12 mouse cellular contexts compared by ENCODE assay signal in the genomic region with DNA sequence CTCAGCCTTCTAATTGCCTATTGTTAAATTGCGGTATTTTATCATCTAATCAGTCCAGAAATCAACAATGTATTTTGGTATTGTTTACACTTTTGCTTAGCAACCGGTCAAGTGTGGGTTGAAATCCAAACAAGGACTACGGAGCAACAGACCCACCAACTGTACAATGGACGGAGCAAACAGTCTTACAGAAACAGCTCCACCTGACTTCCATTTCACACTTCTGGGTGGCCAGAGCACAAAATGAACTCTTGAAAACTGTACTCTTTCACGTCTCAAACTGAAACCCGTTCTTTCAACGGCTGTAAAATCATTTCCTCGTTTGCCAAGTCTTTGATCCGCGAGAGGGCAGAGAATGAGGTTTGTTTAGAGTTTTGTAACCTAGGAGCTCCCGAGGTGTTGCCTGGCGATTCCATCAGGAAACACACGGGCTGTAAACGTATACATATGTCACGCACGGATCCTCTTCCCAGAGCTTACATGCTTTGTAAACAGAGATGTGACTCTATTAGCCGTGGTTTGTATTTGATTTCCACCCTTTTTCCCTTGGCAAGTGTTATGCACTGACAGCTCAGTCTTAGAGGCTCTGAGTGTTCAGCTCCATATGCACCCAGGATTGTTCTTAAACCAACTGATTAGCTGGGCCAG.
DNase-seq lines count a peak whose midpoint lies in the region; ATAC-seq and TF ChIP-seq lines count a peak whose summit lies in the region.
"Had no signal": no experiment of that assay in that cellular context is flagged by ENCODE, and none has a peak within 500 bp of the region (broad histone marks: within the 10 kb centered on the region; RNA-seq: fewer than 3 reads in every experiment).

No protein-coding gene starts in this region.

- peak overlapping the region; percentile 40 for H3K4me2 ChIP-seq in kidney, postnatal 0 days (ENCODE audit: low read length)
- peak overlapping the region; percentile 41 for H3K4me2 ChIP-seq in intestine, embryonic 15.5 days (replicated peaks)
- H3K4me2 ChIP-seq: hindbrain, embryonic 15.5 days had no signal

- TF ChIP-seq CTCF in kidney, postnatal 0 days (IDR thresholded peaks at IDR 0.05; ENCODE audit: low read depth), result no peak
- TF ChIP-seq CTCF in cerebellum, adult 2 months (IDR thresholded peaks at IDR 0.05; ENCODE audit: borderline replicate concordance, insufficient read depth, low read depth, low read length), result no peak

- no peak for TF ChIP-seq POLR2A in cerebellum, adult 2 months (IDR thresholded peaks at IDR 0.05; ENCODE audit: borderline replicate concordance, insufficient read depth, low read length)

- H3K27ac ChIP-seq in kidney, postnatal 0 days, result no peak overlapping the region
- H3K27ac ChIP-seq in intestine, embryonic 15.5 days, result no peak overlapping the region
- no peak overlapping the region for H3K27ac ChIP-seq in cerebellum, adult 2 months (ENCODE audit: insufficient read depth, low read length)
- H3K27ac ChIP-seq: hindbrain, embryonic 15.5 days; midbrain, embryonic 10.5 days had no signal

- H3K9ac ChIP-seq in kidney, postnatal 0 days (ENCODE audit: low read depth, low read length), result no peak overlapping the region
- H3K9ac ChIP-seq in intestine, embryonic 15.5 days, result no peak overlapping the region
- H3K9ac ChIP-seq: hindbrain, embryonic 15.5 days had no signal

- 21% methylated on average over 17 of the region's 17 CpGs for WGBS in kidney, postnatal 0 days
- 15% methylated on average over 17 of the region's 17 CpGs for WGBS in intestine, embryonic 15.5 days
- WGBS in cerebellum, adult 2 months, result 42% methylated on average over 17 of the region's 17 CpGs

- no peaks in the 10 kb centered on the region for H3K4me1 ChIP-seq in kidney, postnatal 0 days (replicated peaks; ENCODE audit: insufficient read depth, low read length)
- H3K4me1 ChIP-seq in intestine, embryonic 15.5 days (replicated peaks), result no peaks in the 10 kb centered on the region
- H3K4me1 ChIP-seq in cerebellum, adult 2 months (ENCODE audit: control insufficient read depth, insufficient read depth, low read length), result no peaks in the 10 kb centered on the region
- H3K4me1 ChIP-seq: hindbrain, embryonic 15.5 days had no signal

- DNase-seq in kidney, postnatal 0 days (ENCODE audit: low spot score), result peak; percentile 17
- no peak for DNase-seq in kidney, adult 8-10 months
- peak; percentile 37 for DNase-seq in lung, postnatal 25 days (ENCODE audit: low spot score)
- no peak for DNase-seq in cerebellum, adult 2 months
- no peak for DNase-seq in ovary, postnatal 14 days (ENCODE audit: low spot score)
- no peak for DNase-seq in gastrocnemius, postnatal 25 days
- DNase-seq: adrenal gland, adult 2 months; cerebellum, adult 8-10 months had no signal

- H3K4me3 ChIP-seq in kidney, postnatal 0 days (replicated peaks; ENCODE audit: low read depth, low read length), result 0 out of 2 replicates have a peak overlapping the region, but pooled peaks have one; percentile 13
- H3K4me3 ChIP-seq in intestine, embryonic 15.5 days (replicated peaks), result no peak overlapping the region
- no peak overlapping the region for H3K4me3 ChIP-seq in cerebellum, adult 2 months (replicated peaks; ENCODE audit: insufficient read depth, low read depth, low read length)
- H3K4me3 ChIP-seq: hindbrain, embryonic 15.5 days; midbrain, embryonic 10.5 days had no signal

- H3K27me3 ChIP-seq in kidney, postnatal 0 days (ENCODE audit: insufficient read depth, low read length), result no peaks in the 10 kb centered on the region
- H3K27me3 ChIP-seq in intestine, embryonic 15.5 days (replicated peaks), result no peaks in the 10 kb centered on the region
- no peaks in the 10 kb centered on the region for H3K27me3 ChIP-seq in cerebellum, adult 2 months (ENCODE audit: control insufficient read depth, insufficient read depth, low read length)
- H3K27me3 ChIP-seq: hindbrain, embryonic 15.5 days had no signal

- H3K36me3 ChIP-seq in kidney, postnatal 0 days (ENCODE audit: insufficient read depth, low read length), result no peaks in the 10 kb centered on the region
- H3K36me3 ChIP-seq in intestine, embryonic 15.5 days, result no peaks in the 10 kb centered on the region
- H3K36me3 ChIP-seq: hindbrain, embryonic 15.5 days; midbrain, embryonic 10.5 days had no signal

- H3K9me3 ChIP-seq in kidney, postnatal 0 days (replicated peaks; ENCODE audit: low read length), result no peaks in the 10 kb centered on the region
- no peaks in the 10 kb centered on the region for H3K9me3 ChIP-seq in intestine, embryonic 15.5 days
- H3K9me3 ChIP-seq: hindbrain, embryonic 15.5 days; midbrain, embryonic 10.5 days had no signal

- no peak for ATAC-seq in kidney, postnatal 0 days (replicated peaks; ENCODE audit: low FRiP score, low read depth)
- ATAC-seq in common myeloid progenitor, adult 5-6 weeks (replicated peaks; ENCODE audit: low read depth, poor library complexity, severe bottlenecking), result 0 out of 2 replicates have a peak, but pooled peaks have one; percentile 39
- 0 out of 2 replicates have a peak, but pooled peaks have one; percentile 47 for ATAC-seq in intestine, embryonic 15.5 days

Comparison
In these comparisons a context has a peak if more than half of its experiments do, and no peak if none do; other contexts are left out.
1. DNase-seq: peak in kidney, postnatal 0 days (single experiment) and lung, postnatal 25 days (single experiment); none in kidney, adult 8-10 months (0 of 2), cerebellum, adult 2 months (0 of 2), ovary, postnatal 14 days (single experiment) and gastrocnemius, postnatal 25 days (single experiment).